Mouse (Mus musculus) spleen, adult 18-20 months (tissue): ENCODE results near the gene Ch25h.

Source experiments
- DNase-seq, 2 experiments: peaks; one replicate each; pipeline ENCODE4 v3.0.0; 2022; ENCODE audit warnings: mixed read lengths in 2 of 2

Ch25h gene

DNA sequence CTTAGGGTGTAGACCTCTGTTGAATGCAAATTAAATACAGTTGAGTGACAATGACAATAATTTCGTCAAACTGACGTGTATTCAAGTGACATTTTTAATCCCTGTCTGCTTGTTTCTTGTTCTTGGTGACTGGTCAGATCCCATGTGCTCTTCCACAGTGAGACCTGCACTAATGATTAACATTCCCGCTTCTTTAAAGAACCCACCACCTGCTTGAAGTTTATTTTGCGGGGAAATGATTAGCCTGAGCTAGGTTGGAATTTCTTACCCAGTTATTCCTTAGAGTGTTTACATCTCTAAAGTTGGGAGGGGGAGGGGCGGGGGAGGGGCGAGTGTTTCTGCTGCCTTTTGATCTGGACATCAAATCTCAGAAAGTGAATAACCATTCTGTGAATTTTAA is 6.7 kb downstream of the Ch25h start:
- no peak for DNase-seq

DNA sequence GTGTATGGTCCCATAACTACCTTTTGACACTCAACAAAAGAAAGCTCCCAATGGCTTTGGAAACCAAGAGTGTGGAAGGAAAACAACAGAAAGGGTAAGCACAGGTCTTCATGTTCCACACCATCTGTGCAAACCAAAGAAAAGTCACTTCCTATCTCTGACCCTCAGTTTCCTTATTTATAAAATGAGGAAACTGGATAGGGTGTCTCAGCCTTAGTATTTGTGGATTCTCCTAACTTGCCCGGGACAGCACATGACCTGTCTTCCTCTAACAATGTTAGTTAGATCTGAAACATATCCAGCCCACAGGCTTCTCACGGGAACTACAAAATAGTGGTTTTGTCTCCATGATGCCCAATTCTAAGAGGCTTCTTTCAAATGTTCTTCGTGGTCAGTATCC is 10.5 kb downstream of the Ch25h start:
- DNase-seq = no peak

DNA sequence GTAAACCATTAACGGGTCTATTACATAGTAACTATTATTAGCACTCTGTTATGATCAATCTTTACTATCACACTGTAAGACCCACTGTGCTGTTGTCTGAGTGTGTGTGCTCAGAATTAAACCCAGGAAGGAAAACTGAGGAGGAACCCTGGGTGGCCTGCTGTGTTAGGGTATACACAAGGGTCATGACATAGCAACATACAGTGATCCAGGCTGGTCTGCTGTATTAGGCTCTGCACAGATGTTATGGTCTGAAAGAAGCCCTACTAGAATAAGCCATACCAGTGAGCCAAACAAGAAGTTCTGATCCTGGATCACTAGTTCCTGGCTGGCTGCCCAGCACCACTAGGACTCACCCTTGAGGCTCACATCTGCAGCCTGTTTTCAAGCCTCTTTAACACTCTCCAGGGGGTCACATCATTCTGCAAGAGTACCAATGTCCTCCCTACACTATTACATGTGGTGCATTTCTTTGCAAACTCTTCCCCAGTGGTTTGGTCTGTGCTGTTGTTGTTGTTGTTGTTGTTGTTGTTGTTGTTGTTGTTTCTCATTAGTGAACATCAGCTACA is 13.4 kb downstream of the Ch25h start:
- no peak for DNase-seq

DNA sequence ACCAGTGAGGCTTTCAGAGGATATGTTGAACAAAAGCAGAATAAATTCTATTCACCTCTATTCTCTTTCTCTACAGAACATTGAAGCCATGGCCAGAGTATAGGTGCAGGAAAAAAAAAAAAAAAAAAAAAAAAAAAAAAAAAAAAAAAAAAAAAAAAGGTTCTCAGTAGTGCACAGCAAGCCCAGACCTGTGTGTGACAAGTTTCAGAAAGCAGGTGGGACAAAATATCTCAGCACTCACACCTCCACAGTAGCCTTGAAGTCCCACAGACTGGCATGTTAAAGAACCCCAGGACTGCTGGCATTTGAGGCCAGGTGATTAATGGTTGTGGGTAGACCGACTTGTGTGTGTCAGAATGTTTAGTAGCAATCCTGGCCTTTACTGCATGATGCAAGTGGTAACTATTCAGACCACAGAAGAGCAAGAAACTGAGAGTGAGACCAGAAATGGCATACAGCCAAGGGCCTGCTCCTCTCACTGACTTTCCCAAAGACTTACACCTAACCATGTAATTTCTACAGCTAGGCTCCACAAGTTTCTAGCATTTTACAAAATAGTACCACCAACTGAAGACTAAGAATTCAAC is 24.1 kb downstream of the Ch25h start:
- no peak for DNase-seq

DNA sequence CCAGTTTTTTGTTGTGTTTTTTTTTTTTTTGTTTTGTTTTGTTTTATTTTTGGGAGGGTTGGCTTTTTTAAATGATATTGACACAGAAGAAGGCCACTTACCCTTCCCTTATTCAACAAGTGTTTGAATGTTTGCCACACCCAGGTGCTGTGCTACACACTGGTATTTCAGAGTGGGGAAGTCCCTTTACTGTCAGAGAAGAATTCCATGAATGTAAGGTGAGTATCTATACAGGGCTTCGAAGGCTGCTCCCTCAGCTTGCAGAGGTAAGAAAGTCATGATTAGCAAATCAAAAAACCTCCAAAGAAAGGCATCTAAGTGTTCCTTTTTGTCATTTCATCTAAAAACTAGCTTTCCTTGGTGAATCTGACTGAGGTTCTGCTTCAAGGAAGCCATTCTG is 26.1 kb downstream of the Ch25h start:
- no peak for DNase-seq

DNA sequence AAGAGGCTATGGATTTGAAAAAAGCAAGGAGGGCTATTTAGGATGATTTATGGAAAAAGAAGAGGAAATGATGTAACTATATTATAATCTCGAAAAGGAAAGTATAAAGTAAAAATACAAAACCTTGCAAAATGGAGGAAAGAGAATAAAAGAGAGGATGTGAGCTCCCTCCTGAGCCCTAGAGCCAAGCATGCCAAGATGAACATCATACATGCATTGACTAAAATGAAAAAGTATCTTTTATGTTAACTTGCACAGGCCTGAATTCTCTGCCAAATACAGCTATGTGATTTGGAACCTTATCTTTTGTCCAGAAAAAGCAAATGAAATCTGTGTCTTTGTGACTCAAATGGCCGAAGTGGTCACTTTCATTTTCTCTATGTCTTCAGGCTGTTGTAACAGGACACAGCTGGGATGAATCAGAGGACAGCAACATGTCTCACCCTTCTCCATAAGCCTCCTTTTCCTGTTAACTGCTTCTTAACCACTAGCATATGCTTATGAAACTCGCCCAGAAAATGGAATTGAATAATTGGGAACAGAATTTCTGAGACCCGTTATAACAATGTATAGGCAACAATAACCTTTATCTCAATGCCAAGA is 29.5 kb downstream of the Ch25h start:
- DNase-seq = no peak

DNA sequence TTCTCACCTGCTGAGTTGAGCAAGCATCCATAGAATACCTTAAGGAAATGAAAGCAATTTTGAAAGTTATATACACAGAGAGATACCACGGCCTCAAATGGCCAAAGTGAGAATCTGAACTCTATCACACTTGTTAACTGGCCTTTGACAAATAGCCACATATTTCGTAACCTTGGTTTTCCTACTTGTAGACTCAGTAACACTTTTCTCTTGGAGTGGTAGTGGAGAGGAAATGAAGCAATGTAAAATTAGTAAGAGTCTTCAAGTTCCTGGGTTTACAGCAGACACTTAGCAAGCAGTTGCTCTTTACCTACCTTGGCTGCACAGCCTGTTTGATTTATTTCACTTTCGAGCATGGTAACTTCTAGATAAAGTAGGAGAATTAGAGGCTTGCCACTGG is 30.2 kb downstream of the Ch25h start:
- DNase-seq = no peak

DNA sequence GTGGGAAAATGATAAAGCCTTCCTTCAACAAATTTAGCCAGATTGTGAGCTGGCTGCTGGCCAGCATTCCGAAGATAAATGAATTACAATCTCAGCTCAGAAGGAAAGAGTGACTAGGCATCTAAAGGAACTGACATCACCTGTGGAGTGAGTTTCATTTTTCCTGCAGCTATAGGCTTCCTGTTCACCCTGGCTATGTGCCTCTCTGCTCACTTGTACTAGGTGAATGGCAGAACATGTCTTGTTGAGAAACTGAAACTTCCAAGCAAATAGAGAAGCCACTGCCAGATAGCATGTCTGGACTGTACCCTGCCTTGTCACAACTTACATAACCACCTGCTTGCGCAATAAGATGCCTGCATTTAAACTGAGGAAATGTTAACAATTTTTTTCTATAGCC is 33.0 kb downstream of the Ch25h start:
- DNase-seq = no peak

DNA sequence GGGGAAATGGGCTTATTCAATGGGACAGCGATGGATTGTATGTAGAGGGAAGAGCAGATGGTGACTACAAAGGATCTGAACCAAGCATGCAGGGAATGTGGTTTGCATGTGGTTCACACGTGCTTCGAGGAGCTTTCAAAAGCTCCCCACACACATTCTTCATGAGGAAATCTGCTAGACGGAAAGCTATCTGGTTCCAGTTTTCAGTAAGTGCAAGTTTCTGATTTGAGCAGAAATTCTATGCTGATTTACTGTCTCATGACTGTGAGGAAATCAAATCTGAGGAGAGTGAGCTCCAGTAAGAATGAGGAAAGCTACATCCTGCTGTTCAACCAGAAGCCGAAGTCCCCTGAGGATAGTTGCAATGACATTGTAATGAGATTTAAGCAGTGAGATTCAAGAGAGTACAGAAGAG is 39.8 kb downstream of the Ch25h start:
- DNase-seq = no peak

DNA sequence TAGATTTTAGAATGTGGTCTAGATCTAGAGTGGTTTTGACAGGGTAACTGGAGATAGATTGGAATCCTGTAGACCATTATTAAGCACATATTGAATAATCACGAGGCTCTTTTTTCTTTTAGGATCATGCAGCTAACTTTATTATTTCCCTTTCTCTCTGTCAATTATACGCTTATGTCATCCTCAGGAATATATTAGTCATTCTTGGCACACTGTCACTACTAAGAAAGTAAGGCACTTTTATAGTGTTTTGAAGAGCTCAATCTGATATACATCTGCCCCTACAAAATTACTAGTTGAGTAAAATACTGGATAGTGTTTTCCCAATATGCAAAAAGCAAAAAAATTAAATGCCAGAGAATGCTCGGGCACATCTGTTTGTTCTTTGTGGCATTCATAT is 43.6 kb downstream of the Ch25h start:
- no peak for DNase-seq

DNA sequence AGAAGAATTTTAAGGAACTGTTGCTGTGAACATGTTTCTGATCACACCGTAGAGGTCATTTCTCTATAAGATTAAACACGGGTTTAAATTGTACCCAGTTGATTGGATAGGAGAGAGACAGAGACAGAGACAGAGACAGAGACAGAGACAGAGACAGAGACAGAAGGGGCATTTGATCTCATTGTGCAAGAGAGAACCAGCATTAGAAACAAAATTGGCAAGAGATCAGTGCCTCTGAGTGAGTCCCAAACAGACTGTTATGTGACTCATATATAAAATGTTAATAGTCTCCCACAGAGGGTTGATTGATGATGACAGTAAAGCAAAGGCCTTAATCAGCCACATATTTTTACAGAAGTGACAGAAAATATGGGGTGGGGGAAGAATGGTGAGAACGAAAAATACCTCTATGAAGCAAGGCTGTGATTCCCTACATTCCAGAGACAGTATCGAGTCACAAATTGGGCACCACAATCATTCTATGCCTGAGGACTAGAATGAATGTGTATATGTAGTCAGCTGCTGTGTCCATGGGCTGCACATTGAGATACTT is 51.1 kb downstream of the Ch25h start:
- no peak for DNase-seq
